Mouse (Mus musculus) neural tube, embryonic 15.5 days (tissue): ENCODE measurements at regions not wholly inside any gene's neighbourhood (a gene's known extent, or its start where the extent isn't known, plus 50 kb on each side); places are given as distances from the start of the nearest gene placed in this dataset.

ENCODE experiments used
- ATAC-seq: fragments of 200-750 bp; cut with Nextera tagmentation; 2 replicates; pipeline ENCODE4 v1.8.0; 2017; ENCODE audit warnings: mild to moderate bottlenecking, moderate TSS enrichment, moderate library complexity; ENCODE audit not compliant: low FRiP score
- H3K27ac ChIP-seq: fragments of 300-500 bp; sonication (generic); replicated peaks from 2 replicates; pipeline ENCODE4 v1.5.1; 2015; ENCODE audit warnings: mild to moderate bottlenecking, inconsistent platforms
- H3K27me3 ChIP-seq: fragments of 300-500 bp; sonication (generic); replicated peaks from 2 replicates; pipeline ENCODE4 v1.6.1; 2015; ENCODE audit warnings: inconsistent platforms
- H3K36me3 ChIP-seq: fragments of 300-500 bp; sonication (generic); 2 replicates; pipeline ENCODE4 v1.6.1; 2015; ENCODE audit warnings: inconsistent platforms
- H3K4me1 ChIP-seq: fragments of 300-500 bp; sonication (generic); 2 replicates; pipeline ENCODE4 v1.6.1; 2015; ENCODE audit warnings: inconsistent platforms
- H3K4me2 ChIP-seq: fragments of 300-500 bp; sonication (generic); 2 replicates; pipeline ENCODE4 v1.6.1; 2015; ENCODE audit warnings: inconsistent platforms, mild to moderate bottlenecking, moderate library complexity
- H3K4me3 ChIP-seq: fragments of 300-500 bp; sonication (generic); replicated peaks from 2 replicates; pipeline ENCODE4 v1.5.1; 2015; ENCODE audit warnings: mild to moderate bottlenecking, inconsistent platforms
- H3K9ac ChIP-seq: fragments of 300-500 bp; sonication (generic); replicated peaks from 2 replicates; pipeline ENCODE4 v1.6.1; 2015; ENCODE audit warnings: mild to moderate bottlenecking, inconsistent platforms
- H3K9me3 ChIP-seq: fragments of 300-500 bp; sonication (generic); replicated peaks from 2 replicates; pipeline ENCODE4 v1.6.1; 2016; ENCODE audit warnings: inconsistent platforms
- WGBS: fragments of 180-500 bp; shearing (Covaris S2); methylation state at CpG from one replicate; pipeline ENCODE4 v1.1.7; 2015; ENCODE audit warnings: mixed read lengths; 5-methylcytosine and 5-hydroxymethylcytosine counted together

- no peaks in the 10 kb centered on the region for H3K36me3 ChIP-seq
- H3K27me3 ChIP-seq, result no peaks in the 10 kb centered on the region
- no peak for ATAC-seq
- no peaks in the 10 kb centered on the region for H3K9me3 ChIP-seq
- no peak overlapping the region for H3K9ac ChIP-seq
- H3K27ac ChIP-seq, result peak overlapping the region; percentile 69; the same call in 1 of the 2 replicates
- no peak overlapping the region for H3K4me3 ChIP-seq
- H3K4me1 ChIP-seq, result peaks cover 23% of the 10 kb centered on the region
- H3K4me2 ChIP-seq, result no peak overlapping the region
- 77% methylated on average over 16 of the region's 16 CpGs for WGBS
These were observed 651.8 kb downstream of the Diaph3 start for GRCm38 (mm10) chr14:86489044-86489816.

DNA sequence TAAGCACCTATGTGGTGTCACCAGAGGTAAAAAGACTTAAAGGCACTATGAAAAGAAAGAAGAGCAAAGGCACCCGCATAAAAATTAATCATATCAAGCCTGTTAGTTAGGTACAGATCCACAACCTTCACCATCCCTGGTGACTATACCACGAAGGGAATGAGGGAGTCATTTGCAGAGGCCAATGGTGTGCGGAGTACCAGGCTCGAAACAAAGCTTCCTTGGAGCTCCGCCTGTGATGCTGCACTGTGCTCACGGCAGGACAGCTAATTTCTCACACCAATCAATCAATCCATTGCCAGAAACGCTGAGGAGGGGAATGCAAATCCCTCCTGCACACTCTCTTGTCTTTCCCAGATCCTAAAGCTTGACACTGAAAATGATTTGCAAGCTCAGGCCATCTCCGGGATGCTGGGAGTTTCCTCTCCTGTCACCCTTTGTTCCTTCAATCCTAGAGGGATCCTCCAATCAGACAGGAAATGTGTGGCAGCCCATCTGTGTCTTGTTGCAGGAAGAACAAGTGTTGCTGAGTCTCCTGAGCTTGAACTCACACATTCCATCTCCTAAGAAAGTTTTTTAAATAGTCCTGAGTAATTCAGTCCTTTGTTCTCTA is 653.6 kb downstream of the Diaph3 start:
- no peak for ATAC-seq
- Histone ChIP-seq H3K9me3 (no peaks in the 10 kb centered on the region), H3K9ac (no peak overlapping the region), H3K27me3 (no peaks in the 10 kb centered on the region), H3K27ac (no peak overlapping the region), H3K36me3 (no peaks in the 10 kb centered on the region), H3K4me1 (peaks cover 23% of the 10 kb centered on the region), H3K4me2 (no peak overlapping the region), H3K4me3 (no peak overlapping the region)
- 28% methylated on average over 8 of the region's 8 CpGs for WGBS

GRCm38 (mm10) chr14:86484247-86484646 is 656.8 kb downstream of the Diaph3 start:
- no peak overlapping the region for H3K9ac ChIP-seq
- no peaks in the 10 kb centered on the region for H3K27me3 ChIP-seq
- H3K4me3 ChIP-seq, result no peak overlapping the region
- ATAC-seq, result no peak
- H3K36me3 ChIP-seq, result no peaks in the 10 kb centered on the region
- H3K4me2 ChIP-seq, result no peak overlapping the region
- WGBS, result 82% methylated on average over 5 of the region's 5 CpGs
- H3K27ac ChIP-seq, result no peak overlapping the region
- no peaks in the 10 kb centered on the region for H3K9me3 ChIP-seq
- peaks cover 8% of the 10 kb centered on the region; the same call in 1 of the 2 replicates for H3K4me1 ChIP-seq

- H3K4me3 ChIP-seq, result no peak overlapping the region
- H3K36me3 ChIP-seq, result no peaks in the 10 kb centered on the region
- no peak for ATAC-seq
- H3K9me3 ChIP-seq, result no peaks in the 10 kb centered on the region
- H3K4me2 ChIP-seq, result no peak overlapping the region
- H3K27me3 ChIP-seq, result no peaks in the 10 kb centered on the region
- H3K4me1 ChIP-seq, result no peaks in the 10 kb centered on the region
- 94% methylated on average over 1 of the region's 1 CpGs for WGBS
- no peak overlapping the region for H3K9ac ChIP-seq
- no peak overlapping the region for H3K27ac ChIP-seq
These were observed 667.4 kb downstream of the Diaph3 start for GRCm38 (mm10) chr14:86473604-86474003.

GRCm38 (mm10) chr14:86470462-86470861 is 670.6 kb downstream of the Diaph3 start:
- H3K36me3 ChIP-seq, result no peaks in the 10 kb centered on the region
- no peak overlapping the region for H3K4me3 ChIP-seq
- 82% methylated on average over 4 of the region's 4 CpGs for WGBS
- no peaks in the 10 kb centered on the region for H3K27me3 ChIP-seq
- H3K4me1 ChIP-seq, result no peaks in the 10 kb centered on the region
- no peak overlapping the region for H3K27ac ChIP-seq
- H3K4me2 ChIP-seq, result no peak overlapping the region
- ATAC-seq, result no peak
- H3K9me3 ChIP-seq, result no peaks in the 10 kb centered on the region
- H3K9ac ChIP-seq, result no peak overlapping the region

DNA sequence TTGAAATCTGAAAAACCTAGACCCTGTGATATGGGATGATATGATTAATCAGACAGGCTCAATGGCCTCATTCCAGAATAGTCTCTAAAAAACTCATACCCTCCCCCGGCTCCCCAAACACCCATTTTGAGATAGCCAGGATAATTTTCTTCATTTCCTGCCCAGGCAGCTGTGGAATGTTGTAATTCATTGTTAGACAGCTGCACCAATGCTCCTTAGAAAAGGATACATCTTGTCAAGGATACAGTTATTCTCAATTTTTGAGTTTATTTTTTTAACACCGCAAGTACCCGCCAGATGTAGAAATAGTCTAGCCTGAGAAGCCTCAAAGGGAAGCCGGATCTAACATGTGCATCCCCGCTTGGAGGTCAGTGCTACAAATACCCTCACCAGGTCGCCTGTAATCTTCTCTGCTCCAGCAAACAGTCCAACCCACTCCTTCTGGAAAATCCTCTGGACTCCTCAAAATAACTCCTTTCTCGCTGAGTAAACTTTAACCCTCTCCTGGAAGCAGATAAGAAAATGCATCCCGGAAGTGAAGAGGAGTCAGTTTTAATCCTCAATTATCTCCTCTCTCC is 673.1 kb downstream of the Diaph3 start:
- H3K36me3 ChIP-seq, result no peaks in the 10 kb centered on the region
- H3K4me3 ChIP-seq, result no peak overlapping the region
- H3K4me2 ChIP-seq, result no peak overlapping the region
- H3K9ac ChIP-seq, result no peak overlapping the region
- H3K9me3 ChIP-seq, result no peaks in the 10 kb centered on the region
- H3K4me1 ChIP-seq, result no peaks in the 10 kb centered on the region
- no peak for ATAC-seq
- H3K27ac ChIP-seq, result no peak overlapping the region
- no peaks in the 10 kb centered on the region for H3K27me3 ChIP-seq
- WGBS, result 69% methylated on average over 8 of the region's 8 CpGs

DNA sequence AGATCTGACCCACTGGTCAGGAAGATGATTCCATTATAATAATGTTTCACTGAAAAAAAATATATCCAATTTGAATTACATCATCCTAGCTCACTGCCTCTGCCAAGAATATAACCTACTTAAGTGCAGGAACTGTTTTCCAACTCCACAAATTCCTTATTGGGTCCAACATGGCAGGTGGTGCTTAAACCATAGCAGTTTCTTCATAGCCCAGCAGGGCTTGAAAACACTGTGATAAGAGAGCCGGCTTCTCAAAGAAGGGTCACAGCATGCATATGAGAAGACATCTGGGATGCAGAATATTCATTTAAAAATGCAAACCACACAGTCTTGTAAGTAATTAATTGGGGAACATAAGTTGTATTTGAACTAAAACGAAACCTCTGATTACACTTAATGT is 677.6 kb downstream of the Diaph3 start:
- H3K4me2 ChIP-seq, result no peak overlapping the region
- no peaks in the 10 kb centered on the region for H3K27me3 ChIP-seq
- H3K9me3 ChIP-seq, result no peaks in the 10 kb centered on the region
- H3K9ac ChIP-seq, result no peak overlapping the region
- no peak for ATAC-seq
- H3K27ac ChIP-seq, result no peak overlapping the region
- H3K36me3 ChIP-seq, result no peaks in the 10 kb centered on the region
- WGBS, result 61% methylated on average over 2 of the region's 2 CpGs
- H3K4me1 ChIP-seq, result no peaks in the 10 kb centered on the region
- H3K4me3 ChIP-seq, result no peak overlapping the region

- H3K36me3 ChIP-seq, result no peaks in the 10 kb centered on the region
- H3K27ac ChIP-seq, result no peak overlapping the region
- H3K4me3 ChIP-seq, result no peak overlapping the region
- no peak for ATAC-seq
- 83% methylated on average over 2 of the region's 2 CpGs for WGBS
- H3K4me2 ChIP-seq, result no peak overlapping the region
- H3K4me1 ChIP-seq, result no peaks in the 10 kb centered on the region
- no peaks in the 10 kb centered on the region for H3K27me3 ChIP-seq
- H3K9ac ChIP-seq, result no peak overlapping the region
- H3K9me3 ChIP-seq, result no peaks in the 10 kb centered on the region
These were observed 687.9 kb downstream of the Diaph3 start for GRCm38 (mm10) chr14:86453142-86453541.

DNA sequence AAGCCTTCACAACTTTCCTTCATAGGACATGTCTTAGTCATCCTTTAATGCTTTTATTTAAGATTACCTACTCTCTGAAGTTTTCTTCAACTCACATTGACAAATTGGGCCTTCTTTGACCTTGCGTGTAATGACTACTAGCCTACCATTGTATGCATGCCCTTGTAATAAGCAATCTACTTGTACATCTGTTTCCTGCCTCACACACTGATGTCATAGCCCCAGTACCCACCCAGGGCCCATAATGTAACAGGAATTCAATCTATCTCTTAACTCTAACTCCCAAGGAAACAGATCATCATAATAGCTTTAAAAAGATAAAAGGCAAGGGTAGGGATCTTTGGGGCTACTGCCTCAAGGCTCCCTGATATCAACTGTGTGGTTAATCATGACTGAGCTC is 690.4 kb downstream of the Diaph3 start:
- H3K27me3 ChIP-seq, result no peaks in the 10 kb centered on the region
- ATAC-seq, result no peak
- no peak overlapping the region for H3K9ac ChIP-seq
- H3K4me1 ChIP-seq, result no peaks in the 10 kb centered on the region
- H3K4me2 ChIP-seq, result no peak overlapping the region
- H3K36me3 ChIP-seq, result no peaks in the 10 kb centered on the region
- no peak overlapping the region for H3K4me3 ChIP-seq
- no peaks in the 10 kb centered on the region for H3K9me3 ChIP-seq
- 98% methylated on average over 1 of the region's 1 CpGs for WGBS
- no peak overlapping the region for H3K27ac ChIP-seq

- no peaks in the 10 kb centered on the region for H3K9me3 ChIP-seq
- 80% methylated on average over 4 of the region's 4 CpGs for WGBS
- no peak for ATAC-seq
These were observed 695.9 kb downstream of the Diaph3 start for GRCm38 (mm10) chr14:86445139-86445538.

DNA sequence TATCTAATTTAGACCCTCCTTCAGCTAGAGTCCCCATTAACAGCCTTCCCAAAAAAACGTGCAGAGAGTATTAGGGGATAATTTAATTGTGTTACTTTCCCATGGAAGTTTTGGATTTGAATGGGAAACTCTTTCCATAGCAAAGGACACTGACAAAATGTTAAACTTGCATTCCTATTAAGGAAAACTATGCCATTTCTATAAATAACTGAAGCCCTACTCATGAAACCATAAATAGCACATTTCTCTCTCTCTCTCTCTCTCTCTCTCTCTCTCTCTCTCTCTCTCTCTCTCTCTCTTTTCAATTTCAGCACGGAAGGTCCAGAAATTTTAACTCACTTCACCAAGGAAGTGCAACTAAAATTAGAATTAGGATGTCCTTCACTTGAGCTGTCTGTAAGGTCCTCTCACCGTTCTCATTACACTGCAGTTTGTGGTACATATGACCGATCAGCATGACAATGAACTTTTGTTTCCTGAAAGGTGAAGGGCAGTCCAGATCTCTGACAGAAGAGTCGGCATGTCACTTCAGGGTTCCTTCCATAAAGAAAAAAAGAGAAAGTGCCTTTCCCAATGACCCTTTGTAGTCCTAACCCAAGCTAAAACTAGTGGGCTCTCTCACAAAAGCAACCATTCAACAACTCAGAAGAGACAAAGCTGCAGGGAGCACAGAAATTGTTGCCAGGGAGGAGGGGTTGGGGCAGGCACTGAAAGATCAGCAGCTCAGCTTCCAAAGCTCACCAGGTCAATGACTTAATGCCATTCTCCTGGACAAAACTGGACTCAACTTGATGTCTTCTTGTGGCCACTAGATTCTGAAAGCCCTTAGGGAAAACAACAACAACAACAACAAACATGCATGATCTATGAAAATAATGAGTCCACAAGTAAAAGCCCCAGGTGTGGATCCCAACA is 696.9 kb downstream of the Diaph3 start:
- Histone ChIP-seq H3K9me3 (no peaks in the 10 kb centered on the region), H3K4me1 (no peaks in the 10 kb centered on the region), H3K27me3 (no peaks in the 10 kb centered on the region), H3K4me2 (no peak overlapping the region), H3K4me3 (no peak overlapping the region), H3K27ac (no peak overlapping the region), H3K36me3 (no peaks in the 10 kb centered on the region), H3K9ac (no peak overlapping the region)
- ATAC-seq, result no peak
- 29% methylated on average over 5 of the region's 5 CpGs for WGBS

More at GRCm38 (mm10) chr14:86445139-86445538, 695.9 kb downstream of the Diaph3 start:
- no peaks in the 10 kb centered on the region for H3K27me3 ChIP-seq
- H3K9ac ChIP-seq, result no peak overlapping the region
- no peak overlapping the region for H3K4me3 ChIP-seq
- H3K36me3 ChIP-seq, result no peaks in the 10 kb centered on the region
- no peak overlapping the region for H3K4me2 ChIP-seq
- H3K27ac ChIP-seq, result no peak overlapping the region
- no peaks in the 10 kb centered on the region for H3K4me1 ChIP-seq
